Comparison of ENCODE assay signal across 16 mouse cellular contexts in the genomic region with DNA sequence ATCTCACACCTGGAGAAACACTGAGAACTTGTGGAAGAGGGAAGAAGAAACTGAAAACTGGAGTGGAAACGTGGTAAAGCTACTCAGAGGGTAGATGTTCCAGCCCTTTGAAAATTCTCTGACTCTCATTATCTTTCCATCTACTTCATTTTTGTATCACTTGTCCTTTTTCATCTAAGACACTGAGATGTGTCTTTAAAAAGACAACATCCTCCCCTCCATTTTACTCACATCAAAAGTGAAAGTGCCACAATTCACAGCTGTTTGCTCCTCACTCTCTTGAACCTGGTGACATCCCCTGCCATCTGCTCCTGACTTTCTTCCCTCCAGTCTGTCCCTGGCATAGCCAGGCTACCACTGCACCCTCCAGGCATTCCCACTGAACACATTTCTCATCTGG.
"Had no signal": no experiment of that assay in that cellular context is flagged by ENCODE, and none has a peak within 500 bp of the region (broad histone marks: within the 10 kb centered on the region; RNA-seq: fewer than 3 reads in every experiment).

No protein-coding gene starts in this region.

- H3K36me3 ChIP-seq: kidney, embryonic 15.5 days; limb, embryonic 13.5 days; liver, embryonic 15.5 days; stomach, embryonic 15.5 days had no signal

- ATAC-seq: hindbrain, postnatal 0 days; intestine, embryonic 16.5 days; lung, postnatal 0 days; midbrain, embryonic 16.5 days had no signal

- H3K9me3 ChIP-seq: kidney, embryonic 15.5 days; limb, embryonic 13.5 days; liver, embryonic 15.5 days; stomach, embryonic 15.5 days had no signal

- H3K4me3 ChIP-seq: kidney, embryonic 15.5 days; limb, embryonic 13.5 days; liver, embryonic 15.5 days; stomach, embryonic 15.5 days had no signal

- H3K27me3 ChIP-seq: kidney, embryonic 15.5 days; limb, embryonic 13.5 days; liver, embryonic 15.5 days; stomach, embryonic 15.5 days had no signal

- H3K4me2 ChIP-seq: kidney, embryonic 15.5 days; limb, embryonic 13.5 days; liver, embryonic 11.5 days; liver, embryonic 15.5 days; midbrain, embryonic 11.5 days; stomach, embryonic 15.5 days had no signal

- H3K4me1 ChIP-seq: kidney, embryonic 15.5 days; limb, embryonic 13.5 days; liver, embryonic 15.5 days; stomach, embryonic 15.5 days had no signal

- DNase-seq: kidney, adult 2 months; kidney, postnatal 14 days; left cerebral cortex, postnatal 4 days; lung, adult 2 months; lung, postnatal 4 days; spleen, adult 18-20 months had no signal

- H3K9ac ChIP-seq: kidney, embryonic 15.5 days; limb, embryonic 13.5 days; liver, embryonic 15.5 days; stomach, embryonic 15.5 days had no signal

- H3K27ac ChIP-seq: hindbrain, postnatal 0 days; kidney, embryonic 15.5 days; limb, embryonic 13.5 days; liver, embryonic 15.5 days; stomach, embryonic 15.5 days had no signal
